Mouse (Mus musculus): ENCODE measurements around the gene Ngfr.
"Not testable (repeated sequence)": the region's sequence is repeated elsewhere in the genome, so short reads cannot be mapped to it uniquely, and the experiment has no call there.

Ngfr gene

DNA sequence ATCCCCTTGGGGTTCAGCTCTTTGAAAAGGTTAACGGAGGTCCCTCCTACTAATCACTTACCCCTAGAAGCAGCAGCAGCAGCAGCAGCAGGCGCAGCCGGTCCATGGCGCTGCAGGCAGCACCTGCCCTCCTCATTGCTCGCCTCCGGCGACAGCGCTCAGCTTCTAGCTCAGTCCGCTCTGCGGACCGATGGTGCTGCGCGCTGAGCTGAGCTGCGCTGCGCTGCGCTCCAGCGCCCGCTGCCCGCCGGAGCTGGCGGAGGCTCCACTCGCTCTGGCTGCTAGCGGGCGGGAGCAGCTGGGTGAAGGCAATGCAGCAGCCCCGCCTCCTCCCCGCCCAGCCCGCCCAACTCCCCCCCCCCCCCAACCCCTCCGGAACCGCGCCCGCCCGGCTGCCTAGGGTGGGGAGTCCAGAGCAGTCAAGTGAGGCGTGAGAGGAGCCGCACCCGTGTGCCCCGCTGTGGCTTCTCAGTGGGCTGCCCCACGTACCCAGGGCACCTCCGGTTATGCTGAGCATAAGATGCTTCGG, at the start of gene Ngfr:
Gene Ngfr (minus strand): TSS at position 313 of the 529 bp plus-strand sequence.
- peak; percentile 73 for DNase-seq (ENCODE audit: extremely low spot score, low spot score)

- DNase-seq (ENCODE audit: extremely low spot score, low spot score), result no peak
Observed at GRCm38 (mm10) chr11:95635030-95635429, 47.5 kb upstream of the Ngfr start.

- no peak for DNase-seq (ENCODE audit: extremely low spot score, low spot score)
Observed at GRCm38 (mm10) chr11:95633512-95634000, 46.0 kb upstream of the Ngfr start.

DNA sequence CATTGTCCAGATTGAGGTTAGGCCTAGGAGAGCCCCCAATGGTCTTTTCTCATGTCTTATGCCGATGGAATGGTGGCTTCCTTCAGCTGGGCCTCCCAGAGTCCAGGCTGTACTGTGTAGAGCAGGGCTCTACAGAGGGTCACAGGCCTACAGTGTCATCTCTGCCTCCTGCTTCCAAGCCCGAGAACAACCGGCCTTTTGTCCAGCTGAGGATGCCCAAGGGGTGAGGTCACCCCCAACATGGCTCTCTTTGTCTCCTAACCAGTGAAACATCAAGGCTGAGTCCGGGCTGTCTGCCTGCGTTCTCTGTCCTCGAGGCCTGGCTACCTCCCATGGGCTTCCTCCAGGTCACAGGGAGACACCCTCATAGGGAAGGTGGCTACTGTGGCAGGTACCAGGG, 44.9 kb upstream of the Ngfr start:
- no peak for DNase-seq (ENCODE audit: extremely low spot score, low spot score)

- peak; percentile 61 for DNase-seq (ENCODE audit: extremely low spot score, low spot score)
Observed at GRCm38 (mm10) chr11:95631301-95631700, 43.8 kb upstream of the Ngfr start.

DNA sequence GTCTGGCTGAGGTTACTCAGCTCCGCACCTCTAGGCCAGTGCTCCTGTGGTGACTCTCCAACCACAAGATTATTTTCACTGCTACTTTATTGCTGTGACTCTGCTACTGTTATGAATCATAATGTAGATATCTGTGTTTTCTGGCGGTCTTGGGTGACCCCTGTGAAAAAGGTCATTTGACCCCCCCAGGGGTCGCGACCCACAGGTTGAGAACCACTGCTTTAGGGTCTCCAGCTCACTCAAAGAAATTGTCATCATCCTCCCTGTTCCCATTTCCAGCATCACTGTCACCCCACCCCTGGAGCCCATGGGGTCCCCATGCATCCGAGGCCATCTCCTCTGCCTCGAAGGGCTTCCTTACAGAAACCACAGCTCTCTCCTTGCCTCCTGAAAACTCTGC, 43.0 kb upstream of the Ngfr start:
- DNase-seq (ENCODE audit: extremely low spot score, low spot score), result no peak

GRCm38 (mm10) chr11:95622426-95622825, 34.9 kb upstream of the Ngfr start:
- DNase-seq (ENCODE audit: extremely low spot score, low spot score), result no peak

DNA sequence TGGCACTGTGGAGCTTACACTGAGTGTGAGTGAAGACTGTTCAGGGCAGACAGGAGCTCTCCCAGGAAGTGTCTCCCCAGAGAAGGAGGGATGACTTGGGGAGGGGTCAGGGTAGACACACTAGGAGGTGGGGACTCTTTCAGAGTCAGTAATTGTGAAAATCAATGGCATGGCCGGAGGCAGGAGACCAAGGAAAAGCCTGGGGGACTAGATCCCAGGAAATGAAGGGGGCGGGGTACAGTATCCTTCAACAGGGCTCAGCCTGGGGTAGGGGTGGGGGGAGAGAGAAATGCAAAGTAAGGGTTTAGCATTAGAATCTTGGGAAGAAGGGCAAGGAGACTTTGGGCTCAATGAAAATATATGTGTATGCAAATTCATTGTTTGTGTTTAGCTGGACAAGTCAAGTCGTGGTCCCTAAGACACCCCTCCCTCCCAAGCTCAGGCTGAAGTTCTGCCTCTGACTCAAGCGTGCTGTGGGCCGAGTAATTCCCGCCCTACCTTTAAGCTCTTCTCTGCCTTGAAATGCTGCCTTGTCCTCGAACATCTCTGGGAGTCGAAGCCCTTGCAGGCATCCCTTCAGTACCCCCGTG, 34.1 kb upstream of the Ngfr start:
- no peak for DNase-seq (ENCODE audit: extremely low spot score, low spot score)

- no peak for DNase-seq (ENCODE audit: extremely low spot score, low spot score)
Observed at GRCm38 (mm10) chr11:95621010-95621409, 33.5 kb upstream of the Ngfr start.

DNA sequence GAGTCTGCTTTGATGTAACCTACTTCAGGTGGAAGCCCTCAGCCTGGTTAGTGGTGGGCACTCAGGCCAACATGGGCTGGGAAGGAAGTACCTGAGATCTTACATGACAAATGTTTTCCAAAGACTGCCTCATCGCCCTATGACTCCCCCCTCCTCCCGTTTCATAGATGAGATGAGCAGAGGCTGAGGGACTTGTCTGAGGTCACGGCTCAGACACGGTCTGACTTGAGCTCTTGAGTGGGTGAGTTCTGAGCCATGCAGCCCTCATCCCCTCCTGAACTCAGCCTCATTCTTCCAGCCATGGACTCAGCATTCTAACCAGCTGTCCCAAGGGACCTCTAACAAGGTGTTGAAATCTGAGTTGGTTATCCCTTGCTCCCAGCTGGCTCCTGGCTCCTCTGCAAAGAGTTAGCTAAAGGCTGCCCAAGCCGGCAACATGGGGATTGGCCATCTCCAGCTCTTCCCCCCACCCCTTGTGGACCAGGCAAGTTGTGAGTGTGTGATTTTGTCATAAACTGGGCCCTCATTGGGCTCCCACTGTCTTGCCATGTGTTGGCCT, 32.4 kb upstream of the Ngfr start:
- DNase-seq (ENCODE audit: extremely low spot score, low spot score), result no peak

DNA sequence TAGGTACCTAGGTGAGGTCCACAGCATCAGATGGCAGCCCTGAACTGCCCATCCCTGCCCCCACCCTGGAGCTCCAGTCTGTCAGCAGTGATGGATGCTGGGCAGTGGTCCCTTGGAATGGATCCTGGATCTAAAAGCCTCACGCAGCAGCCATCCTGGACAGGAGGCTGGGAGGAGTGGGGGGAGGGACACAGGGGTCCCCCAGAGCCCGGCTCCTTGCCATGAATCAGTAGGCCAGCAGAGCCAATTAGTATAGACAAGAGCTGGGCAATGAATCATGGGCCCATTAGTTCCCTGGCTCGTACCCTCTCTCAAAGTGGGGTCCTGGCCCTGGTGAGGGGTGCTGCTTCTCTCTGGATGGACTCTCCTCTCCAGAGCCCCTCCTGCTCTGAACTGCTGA, 31.5 kb upstream of the Ngfr start:
- no peak for DNase-seq (ENCODE audit: extremely low spot score, low spot score)

GRCm38 (mm10) chr11:95617785-95618465, 30.4 kb upstream of the Ngfr start:
- DNase-seq (ENCODE audit: extremely low spot score, low spot score), result no peak

- DNase-seq (ENCODE audit: extremely low spot score, low spot score), result no peak
Observed at GRCm38 (mm10) chr11:95614739-95615138, 27.2 kb upstream of the Ngfr start.

DNA sequence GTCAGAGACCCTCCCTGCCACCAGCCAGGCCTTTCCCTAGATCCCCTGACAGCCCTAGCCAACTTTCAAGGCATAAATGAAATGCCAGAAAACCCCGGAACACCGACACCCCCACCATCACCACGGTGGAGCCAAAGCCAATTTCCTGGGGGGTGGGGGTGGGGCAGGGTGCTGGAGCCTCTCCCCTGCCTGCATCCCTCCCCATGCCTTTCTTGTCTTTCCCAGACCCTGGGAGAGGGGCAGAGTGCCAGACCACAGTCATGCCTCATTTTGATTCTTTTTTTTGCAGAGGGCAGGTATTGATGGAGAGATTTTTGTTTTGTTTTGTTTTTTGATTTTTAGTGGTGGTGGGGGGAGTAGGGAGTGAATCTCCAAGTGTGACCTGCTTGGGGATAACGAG, 23.7 kb upstream of the Ngfr start:
- DNase-seq (ENCODE audit: extremely low spot score, low spot score), result no peak

- DNase-seq (ENCODE audit: extremely low spot score, low spot score), result no peak
Observed at GRCm38 (mm10) chr11:95610391-95610902, 22.9 kb upstream of the Ngfr start.

GRCm38 (mm10) chr11:95609924-95610323, 22.4 kb upstream of the Ngfr start:
- DNase-seq (ENCODE audit: extremely low spot score, low spot score), result no peak

- DNase-seq (ENCODE audit: extremely low spot score, low spot score), result not testable (repeated sequence)
Observed at GRCm38 (mm10) chr11:95607286-95607685, 19.8 kb upstream of the Ngfr start.

GRCm38 (mm10) chr11:95598214-95599062, 10.9 kb upstream of the Ngfr start:
- DNase-seq (ENCODE audit: extremely low spot score, low spot score), result no peak

DNA sequence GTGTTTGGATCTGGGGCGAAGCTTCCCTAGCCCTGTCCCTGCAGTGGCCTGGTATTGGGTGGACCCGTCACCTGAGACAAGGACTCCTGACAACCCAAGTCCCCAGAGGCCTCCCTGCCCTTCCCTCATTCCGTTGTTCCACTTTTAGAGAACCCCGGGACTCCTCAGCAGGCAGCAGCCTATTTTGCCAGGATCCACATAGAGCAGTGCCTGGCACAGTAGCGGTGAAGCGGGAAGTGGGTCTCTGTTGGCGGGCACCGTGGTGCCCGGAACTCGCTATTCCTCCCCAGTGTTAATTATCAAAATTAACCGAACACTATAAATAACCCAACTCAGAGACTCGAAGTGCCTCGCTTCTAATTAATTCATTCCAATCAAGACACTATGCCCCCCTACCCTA, 10.2 kb upstream of the Ngfr start:
- DNase-seq (ENCODE audit: extremely low spot score, low spot score), result no peak

DNA sequence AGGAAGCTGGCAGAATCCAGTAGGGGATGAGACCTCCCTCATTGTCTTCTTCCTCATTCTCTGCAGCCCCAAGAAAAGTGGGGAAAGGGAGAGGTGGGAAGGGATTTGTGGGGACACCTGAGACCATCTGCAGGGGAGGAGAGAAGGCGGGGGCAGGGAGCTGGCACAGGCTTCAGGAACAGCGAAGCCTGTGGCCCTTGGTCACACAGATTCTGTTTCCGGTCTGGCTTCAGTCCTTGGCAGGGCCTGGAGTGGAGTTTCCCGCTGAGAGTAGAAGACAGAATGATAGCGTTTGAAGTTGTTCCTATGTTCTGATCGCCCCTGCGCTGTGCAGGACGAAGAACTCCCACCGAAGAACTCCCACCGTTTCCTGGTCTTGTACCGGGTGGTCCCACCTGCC, 9.2 kb upstream of the Ngfr start:
- no peak for DNase-seq (ENCODE audit: extremely low spot score, low spot score)

DNA sequence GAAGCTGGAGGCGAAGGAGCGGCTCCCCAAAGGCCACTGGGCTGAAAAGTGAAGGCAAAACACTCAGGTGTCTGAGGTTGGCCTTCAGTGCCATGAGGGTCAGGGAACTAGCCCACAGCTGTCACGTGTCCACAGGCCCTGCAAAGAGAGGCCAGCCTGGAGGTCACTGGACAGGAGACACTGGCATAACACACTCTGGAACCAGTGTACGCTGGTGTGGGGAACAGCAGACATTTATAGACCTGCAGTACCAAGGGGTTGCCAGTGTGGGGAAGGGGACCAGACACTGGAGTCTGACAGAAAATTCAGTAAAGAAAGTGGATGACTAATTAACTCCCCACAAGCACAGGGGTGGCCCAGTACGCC, 8.6 kb upstream of the Ngfr start:
- peak; percentile 47 for DNase-seq (ENCODE audit: extremely low spot score, low spot score)

Measured in neural tube, embryonic 10.5 days (tissue).